Mouse (Mus musculus) kidney, embryonic 14.5 days (tissue): ENCODE data around the gene Plpp7. TPM values are rescaled to one million over a fixed set of nuclear protein-coding genes. Genes with fewer than 3 reads are reported as not detected.

Experiments
- ATAC-seq: fragments of 200-750 bp; cut with Nextera tagmentation; 2 replicates; pipeline ENCODE4 v1.8.0; 2017; ENCODE audit warnings: moderate number of reproducible peaks, mild to moderate bottlenecking, moderate TSS enrichment, moderate library complexity; ENCODE audit not compliant: low FRiP score, low TSS enrichment
- H3K27ac ChIP-seq: fragments of 300-500 bp; sonication (generic); 2 replicates; pipeline ENCODE4 v1.5.1; 2014; ENCODE audit warnings: low read depth, mild to moderate bottlenecking, low read length, moderate library complexity, mixed read lengths
- H3K27me3 ChIP-seq: fragments of 300-500 bp; sonication (generic); 2 replicates; pipeline ENCODE4 v1.6.1; 2014; ENCODE audit warnings: mild to moderate bottlenecking, low read length; ENCODE audit not compliant: control insufficient read depth, insufficient read depth
- H3K36me3 ChIP-seq: fragments of 300-500 bp; sonication (generic); 2 replicates; pipeline ENCODE4 v1.6.1; 2014; ENCODE audit warnings: low read length, mixed read lengths; ENCODE audit not compliant: control insufficient read depth, insufficient read depth
- H3K4me1 ChIP-seq: fragments of 300-500 bp; sonication (generic); 2 replicates; pipeline ENCODE4 v1.6.1; 2014; ENCODE audit warnings: low read length, mixed read lengths; ENCODE audit not compliant: control insufficient read depth, insufficient read depth
- H3K4me2 ChIP-seq: fragments of 300-500 bp; sonication (generic); replicated peaks from 2 replicates; pipeline ENCODE4 v1.6.1; 2014; ENCODE audit warnings: low read depth, mild to moderate bottlenecking, low read length
- H3K4me3 ChIP-seq: fragments of 300-500 bp; sonication (generic); 2 replicates; pipeline ENCODE4 v1.5.1; 2014; ENCODE audit warnings: mild to moderate bottlenecking, low read length
- H3K9ac ChIP-seq: fragments of 300-500 bp; sonication (generic); 2 replicates; pipeline ENCODE4 v1.6.1; 2014; ENCODE audit warnings: low read depth, mild to moderate bottlenecking, low read length, moderate library complexity
- H3K9me3 ChIP-seq: fragments of 300-500 bp; sonication (generic); 2 replicates; pipeline ENCODE4 v1.6.1; 2016; ENCODE audit warnings: low read length; ENCODE audit not compliant: control insufficient read depth
- WGBS: fragments of 180-500 bp; shearing (Covaris S2); extraction: QIAGEN DNeasy Blood & Tissue Kit; methylation state at CpG from one replicate; pipeline ENCODE4 v1.1.7; 2014; 5-methylcytosine and 5-hydroxymethylcytosine counted together
- polyA plus RNA-seq: library from polyadenylated mRNA; unstranded; fragments of >200 nt; fragmentation: Nextera tagmentation; extraction: Ambion mirVana; gene quantifications from 2 replicates; pipeline ENCODE4 v1.2.1, GENCODE M21; 2014

Gene Plpp7
- polyA plus RNA-seq, 1 experiment from 2014 or later = 4.0 TPM

- ATAC-seq = no peak
- H3K4me2 ChIP-seq = no peak overlapping the region
- no peak overlapping the region for H3K4me3 ChIP-seq
- H3K9ac ChIP-seq = no peak overlapping the region
- H3K4me1 ChIP-seq = peaks cover 21% of the 10 kb centered on the region
- no peak overlapping the region for H3K27ac ChIP-seq
- no peaks in the 10 kb centered on the region for H3K36me3 ChIP-seq
- WGBS = 52% methylated on average over 4 of the region's 4 CpGs
- peaks cover 49% of the 10 kb centered on the region for H3K27me3 ChIP-seq
- H3K9me3 ChIP-seq = no peaks in the 10 kb centered on the region
Measured at GRCm38 (mm10) chr2:32087606-32088005, 7.7 kb upstream of the Plpp7 start.

DNA sequence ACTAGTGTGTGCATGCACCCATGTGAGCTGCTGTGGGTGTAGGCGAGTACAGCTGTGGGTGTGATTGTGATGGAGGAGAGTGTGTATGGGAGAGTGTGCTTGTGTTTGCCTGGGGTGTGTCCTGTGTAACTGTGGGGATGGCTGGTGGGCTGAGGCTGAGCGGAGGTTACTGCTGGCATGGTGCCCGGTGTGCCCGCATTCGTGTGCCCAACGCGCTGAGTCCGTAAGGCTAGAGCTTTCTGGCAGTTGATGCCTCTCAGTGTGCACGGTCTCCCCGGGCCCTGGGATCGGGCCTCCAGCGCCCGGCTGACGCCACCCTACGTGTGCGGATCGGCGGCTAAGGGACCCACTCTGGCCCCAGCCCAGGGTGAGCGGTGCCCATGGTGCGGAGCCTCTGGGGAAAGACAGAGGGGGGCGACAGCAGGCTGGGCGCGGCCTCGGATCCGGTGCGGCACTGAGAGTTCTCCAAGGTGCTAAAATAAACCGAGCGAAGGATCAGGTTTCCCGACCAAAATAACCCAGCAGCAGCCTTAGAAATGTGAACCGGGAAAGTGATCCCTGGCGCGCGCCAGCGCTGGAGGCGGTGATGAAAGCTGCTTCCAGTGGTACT, 6.9 kb upstream of the Plpp7 start:
- peak; percentile 48; the same call in 1 of the 2 replicates for ATAC-seq
- H3K4me1 ChIP-seq = peaks cover 19% of the 10 kb centered on the region
- H3K27me3 ChIP-seq = peaks cover 41% of the 10 kb centered on the region
- no peak overlapping the region for H3K27ac ChIP-seq
- H3K4me2 ChIP-seq = peak overlapping the region; percentile 34
- no peaks in the 10 kb centered on the region for H3K36me3 ChIP-seq
- no peaks in the 10 kb centered on the region for H3K9me3 ChIP-seq
- 6% methylated on average over 33 of the region's 35 CpGs for WGBS
- peak overlapping the region; percentile 20; the same call in 1 of the 2 replicates for H3K4me3 ChIP-seq
- H3K9ac ChIP-seq = no peak overlapping the region

DNA sequence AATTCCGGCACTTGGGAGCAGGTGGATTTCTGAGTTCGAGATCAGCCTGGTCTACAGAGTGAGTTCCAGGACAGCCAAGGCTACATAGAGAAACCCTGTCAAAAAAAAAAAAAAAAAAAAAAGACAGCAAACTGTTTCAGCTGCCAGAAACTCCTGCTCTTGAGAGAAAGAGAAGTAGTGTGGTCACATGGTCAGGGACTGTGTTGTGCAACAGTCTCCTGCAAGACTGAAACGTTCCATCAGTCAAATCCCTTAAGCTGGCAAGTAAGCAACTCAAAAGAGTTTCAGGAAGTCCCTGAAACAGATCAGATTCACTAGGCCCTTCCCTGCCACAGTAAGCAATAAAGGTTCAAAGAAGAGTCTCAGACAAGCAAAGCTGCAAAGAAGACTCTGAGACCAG, 5.7 kb upstream of the Plpp7 start:
- WGBS = 79% methylated on average over 3 of the region's 3 CpGs
- Histone ChIP-seq H3K9me3 (no peaks in the 10 kb centered on the region), H3K27ac (no peak overlapping the region), H3K27me3 (peaks cover 30% of the 10 kb centered on the region), H3K4me3 (no peak overlapping the region), H3K4me1 (peaks cover 12% of the 10 kb centered on the region), H3K9ac (no peak overlapping the region), H3K36me3 (no peaks in the 10 kb centered on the region), H3K4me2 (no peak overlapping the region)
- no peak for ATAC-seq

- WGBS = 87% methylated on average over 2 of the region's 2 CpGs
Measured at GRCm38 (mm10) chr2:32090145-32090544, 5.2 kb upstream of the Plpp7 start.

GRCm38 (mm10) chr2:32091956-32092355, 3.4 kb upstream of the Plpp7 start:
- no peaks in the 10 kb centered on the region for H3K9me3 ChIP-seq
- peaks cover 12% of the 10 kb centered on the region for H3K4me1 ChIP-seq
- H3K36me3 ChIP-seq = no peaks in the 10 kb centered on the region
- no peak overlapping the region for H3K4me2 ChIP-seq
- 63% methylated on average over 3 of the region's 3 CpGs for WGBS
- no peak overlapping the region for H3K4me3 ChIP-seq
- no peak overlapping the region for H3K9ac ChIP-seq
- no peak for ATAC-seq
- H3K27ac ChIP-seq = no peak overlapping the region
- H3K27me3 ChIP-seq = peaks cover 20% of the 10 kb centered on the region

More at GRCm38 (mm10) chr2:32090145-32090544, 5.2 kb upstream of the Plpp7 start:
- peaks cover 29% of the 10 kb centered on the region for H3K27me3 ChIP-seq
- no peak overlapping the region for H3K4me3 ChIP-seq
- no peak overlapping the region for H3K4me2 ChIP-seq
- no peaks in the 10 kb centered on the region for H3K9me3 ChIP-seq
- no peak overlapping the region for H3K27ac ChIP-seq
- peaks cover 12% of the 10 kb centered on the region for H3K4me1 ChIP-seq
- H3K36me3 ChIP-seq = no peaks in the 10 kb centered on the region
- H3K9ac ChIP-seq = no peak overlapping the region
- no peak for ATAC-seq

DNA sequence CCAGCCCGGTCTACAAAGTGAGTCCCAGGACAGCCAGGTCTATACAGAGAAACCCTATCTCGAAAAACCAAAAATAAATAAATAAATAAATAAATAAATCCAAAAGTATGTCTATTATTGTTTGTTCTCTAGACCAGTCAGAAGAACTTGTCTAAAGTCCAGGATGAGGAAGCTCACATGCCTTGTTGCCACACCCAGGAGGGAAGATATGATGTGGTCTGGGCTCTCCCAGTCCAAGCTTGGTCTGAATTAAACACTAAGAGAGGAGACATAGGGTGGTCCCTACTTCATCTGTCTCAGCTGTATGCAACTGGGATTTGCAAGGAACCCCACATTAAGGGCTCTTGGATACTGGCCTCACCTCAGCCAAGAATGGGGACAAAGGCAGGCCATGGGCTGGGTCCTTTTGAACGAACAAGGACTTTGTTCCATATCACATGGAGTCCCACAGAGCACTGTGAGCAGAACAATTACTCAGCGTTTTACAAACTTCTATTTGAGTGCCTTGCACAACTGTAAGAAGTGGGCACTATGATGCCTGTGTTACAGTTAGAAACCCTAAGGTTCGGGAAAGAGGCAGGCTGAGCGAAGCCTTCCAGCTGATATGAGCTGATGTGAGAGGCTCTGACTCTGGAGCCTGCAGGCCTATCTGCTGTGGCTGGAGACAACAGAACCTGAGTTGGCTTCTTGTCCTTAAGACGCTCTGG, 1.2 kb upstream of the Plpp7 start:
- Histone ChIP-seq H3K9ac (no peak overlapping the region), H3K9me3 (no peaks in the 10 kb centered on the region), H3K4me2 (no peak overlapping the region), H3K4me3 (no peak overlapping the region), H3K27me3 (peaks cover 7% of the 10 kb centered on the region; the same call in 1 of the 2 replicates), H3K4me1 (no peaks in the 10 kb centered on the region), H3K36me3 (no peaks in the 10 kb centered on the region), H3K27ac (no peak overlapping the region)
- 88% methylated on average over 7 of the region's 7 CpGs for WGBS
- ATAC-seq = no peak

DNA sequence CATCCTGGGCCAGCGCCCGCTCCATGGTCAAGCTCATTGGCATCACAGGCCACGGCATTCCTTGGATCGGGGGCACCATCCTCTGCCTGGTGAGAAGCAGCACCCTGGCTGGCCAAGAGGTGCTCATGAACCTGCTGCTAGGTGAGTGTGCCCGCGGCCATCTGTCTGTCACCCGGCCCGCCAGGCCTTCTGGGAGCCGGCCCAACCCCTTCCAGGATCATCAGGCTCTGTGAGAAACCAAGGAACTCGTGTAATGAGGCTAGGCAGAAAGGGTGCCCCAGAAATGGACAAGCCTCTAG, 743 bp downstream of the Plpp7 start:
- H3K36me3 ChIP-seq = no peaks in the 10 kb centered on the region
- H3K9ac ChIP-seq = peak overlapping the region; percentile 44; the same call in 1 of the 2 replicates
- no peak overlapping the region for H3K27ac ChIP-seq
- peak overlapping the region; percentile 28; the same call in 1 of the 2 replicates for H3K4me3 ChIP-seq
- WGBS = 84% methylated on average over 10 of the region's 10 CpGs
- H3K27me3 ChIP-seq = no peaks in the 10 kb centered on the region
- H3K4me1 ChIP-seq = no peaks in the 10 kb centered on the region
- no peak for ATAC-seq
- H3K9me3 ChIP-seq = no peaks in the 10 kb centered on the region
- peak overlapping the region; percentile 33 for H3K4me2 ChIP-seq

DNA sequence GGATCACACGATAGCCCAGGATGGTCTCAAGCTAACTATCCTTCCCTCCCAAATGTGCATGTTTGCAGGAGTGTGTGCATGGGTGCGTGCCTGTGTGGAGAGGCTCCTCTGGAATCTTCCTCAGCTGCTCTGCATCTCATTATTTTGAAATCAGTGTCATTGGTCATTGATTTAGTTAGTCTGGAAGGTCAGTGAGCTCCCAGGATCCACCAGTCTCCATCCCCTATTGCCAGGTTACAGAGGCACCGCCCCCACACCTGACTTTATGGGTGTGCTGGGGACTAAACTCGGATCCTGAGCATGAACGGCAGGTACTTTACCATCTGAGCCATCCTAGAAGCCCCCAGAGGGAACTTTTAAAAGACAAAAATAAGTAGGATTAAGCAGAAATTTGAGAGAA, 7.6 kb downstream of the Plpp7 start:
- Histone ChIP-seq H3K4me1 (no peaks in the 10 kb centered on the region), H3K9ac (no peak overlapping the region), H3K36me3 (no peaks in the 10 kb centered on the region), H3K27me3 (no peaks in the 10 kb centered on the region), H3K4me2 (0 out of 2 replicates have a peak overlapping the region, but pooled peaks have one; percentile 5), H3K9me3 (no peaks in the 10 kb centered on the region), H3K27ac (no peak overlapping the region), H3K4me3 (no peak overlapping the region)
- ATAC-seq = no peak
- WGBS = 46% methylated on average over 5 of the region's 5 CpGs

DNA sequence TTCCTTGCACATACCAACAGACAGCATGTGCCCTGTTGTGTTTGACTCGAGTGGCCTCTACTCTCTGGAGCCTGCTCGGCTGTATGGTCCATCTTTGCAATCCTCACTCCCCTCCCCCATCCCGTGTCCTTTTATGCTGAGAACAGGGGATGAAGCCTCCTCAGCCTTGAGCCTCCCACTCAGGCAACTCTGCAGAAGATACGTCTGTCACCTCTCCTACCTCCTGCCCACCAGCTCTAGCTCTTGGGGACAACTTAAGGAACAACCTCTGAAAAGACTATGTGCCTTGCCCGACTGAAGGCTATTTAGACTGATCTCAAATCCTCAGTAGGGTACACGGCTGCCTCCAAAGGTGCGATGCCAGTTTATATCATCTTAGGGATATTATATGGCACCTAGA, 8.2 kb downstream of the Plpp7 start:
- H3K9me3 ChIP-seq = no peaks in the 10 kb centered on the region
- H3K4me2 ChIP-seq = 0 out of 2 replicates have a peak overlapping the region, but pooled peaks have one; percentile 5
- no peaks in the 10 kb centered on the region for H3K36me3 ChIP-seq
- no peaks in the 10 kb centered on the region for H3K27me3 ChIP-seq
- WGBS = 81% methylated on average over 7 of the region's 7 CpGs
- ATAC-seq = no peak
- H3K27ac ChIP-seq = no peak overlapping the region
- H3K4me1 ChIP-seq = no peaks in the 10 kb centered on the region
- no peak overlapping the region for H3K9ac ChIP-seq
- no peak overlapping the region for H3K4me3 ChIP-seq
